Comparison of ENCODE assay signal across 22 mouse cellular contexts in genomic region chr7:72314395-72315060, GRCm38 (mm10). TPM values are rescaled to one million over a fixed set of nuclear protein-coding genes. Genes with fewer than 3 reads are reported as not detected.
DNase-seq lines count a peak whose midpoint lies in the region; ATAC-seq and TF ChIP-seq lines count a peak whose summit lies in the region.
"Had no signal": no experiment of that assay in that cellular context is flagged by ENCODE, and none has a peak within 500 bp of the region (broad histone marks: within the 10 kb centered on the region; RNA-seq: fewer than 3 reads in every experiment).

No protein-coding gene starts in this region.

- no peak overlapping the region for H3K9ac ChIP-seq in intestine, embryonic 14.5 days (ENCODE audit: low read length)
- H3K9ac ChIP-seq in intestine, postnatal 0 days (ENCODE audit: low read depth, low read length), result no peak overlapping the region
- H3K9ac ChIP-seq: embryonic facial prominence, embryonic 15.5 days; hindbrain, embryonic 13.5 days; limb, embryonic 15.5 days; neural tube, embryonic 15.5 days had no signal

- WGBS in intestine, embryonic 14.5 days, result 62% methylated on average over 9 of the region's 9 CpGs
- WGBS in intestine, postnatal 0 days, result 51% methylated on average over 9 of the region's 9 CpGs

- no peak overlapping the region for H3K4me3 ChIP-seq in intestine, embryonic 14.5 days (ENCODE audit: low read depth, low read length)
- H3K4me3 ChIP-seq in intestine, postnatal 0 days (ENCODE audit: low read depth, low read length), result no peak overlapping the region
- H3K4me3 ChIP-seq: embryonic facial prominence, embryonic 15.5 days; forebrain, embryonic 10.5 days; heart, embryonic 10.5 days; hindbrain, embryonic 13.5 days; limb, embryonic 15.5 days; neural tube, embryonic 15.5 days had no signal

- no peak overlapping the region for H3K27ac ChIP-seq in intestine, embryonic 14.5 days (ENCODE audit: low read depth)
- H3K27ac ChIP-seq in intestine, postnatal 0 days (ENCODE audit: low read depth, low read length), result no peak overlapping the region
- H3K27ac ChIP-seq: embryonic facial prominence, embryonic 15.5 days; forebrain, embryonic 10.5 days; heart, embryonic 10.5 days; hindbrain, embryonic 13.5 days; limb, embryonic 15.5 days; neural tube, embryonic 15.5 days had no signal

- no peaks in the 10 kb centered on the region for H3K36me3 ChIP-seq in intestine, embryonic 14.5 days (ENCODE audit: control insufficient read depth, insufficient read depth, low read length)
- no peaks in the 10 kb centered on the region for H3K36me3 ChIP-seq in intestine, postnatal 0 days (ENCODE audit: control insufficient read depth, insufficient read depth)
- H3K36me3 ChIP-seq: embryonic facial prominence, embryonic 15.5 days; forebrain, embryonic 10.5 days; heart, embryonic 10.5 days; hindbrain, embryonic 13.5 days; limb, embryonic 15.5 days; neural tube, embryonic 15.5 days had no signal

- no peaks in the 10 kb centered on the region for H3K4me1 ChIP-seq in intestine, embryonic 14.5 days (replicated peaks; ENCODE audit: control insufficient read depth, insufficient read depth, low read length)
- H3K4me1 ChIP-seq in intestine, postnatal 0 days (replicated peaks; ENCODE audit: control insufficient read depth, insufficient read depth, low read length), result no peaks in the 10 kb centered on the region
- H3K4me1 ChIP-seq: embryonic facial prominence, embryonic 15.5 days; forebrain, embryonic 10.5 days; hindbrain, embryonic 13.5 days; limb, embryonic 15.5 days; neural tube, embryonic 15.5 days had no signal

- no peaks in the 10 kb centered on the region for H3K9me3 ChIP-seq in intestine, embryonic 14.5 days (ENCODE audit: control insufficient read depth, low read length)
- H3K9me3 ChIP-seq in intestine, postnatal 0 days (ENCODE audit: control insufficient read depth), result no peaks in the 10 kb centered on the region
- H3K9me3 ChIP-seq: embryonic facial prominence, embryonic 15.5 days; forebrain, embryonic 10.5 days; heart, embryonic 10.5 days; hindbrain, embryonic 13.5 days; limb, embryonic 15.5 days; neural tube, embryonic 15.5 days had no signal

- DNase-seq in intestine, embryonic 14.5 days (ENCODE audit: low spot score), result no peak
- DNase-seq in thymus, postnatal 14 days, result peak; percentile 42
- DNase-seq in right cerebral cortex, postnatal 4 days, result no peak
- DNase-seq in frontal cortex, postnatal 25 days (ENCODE audit: low spot score in 2 of 2), result no peak
- no peak for DNase-seq in kidney, postnatal 36 days
- DNase-seq: cerebellum, adult 9-11 months; embryo, embryonic 11 days; gastrocnemius, postnatal 14 days; heart, postnatal 10 days; kidney, adult 2 months; kidney, postnatal 14 days; lung, postnatal 10 days had no signal

- TF ChIP-seq CTCF in intestine, postnatal 0 days (IDR thresholded peaks at IDR 0.05; ENCODE audit: low read depth), result no peak

- 0 out of 2 replicates have a peak, but pooled peaks have one; percentile 8 for ATAC-seq in intestine, embryonic 14.5 days (replicated peaks; ENCODE audit: low FRiP score, low TSS enrichment, low read depth)
- ATAC-seq in intestine, postnatal 0 days, result no peak
- peak; percentile 62 for ATAC-seq in CD4-positive, CD25-positive, alpha-beta regulatory T cell, adult 4 months
- peak; percentile 78 for ATAC-seq in inflammation-experienced regulatory T-cells, adult 6 months
- ATAC-seq: Patski had no signal

- no peak overlapping the region for H3K4me2 ChIP-seq in intestine, embryonic 14.5 days (ENCODE audit: low read length)
- H3K4me2 ChIP-seq in intestine, postnatal 0 days (replicated peaks; ENCODE audit: low read depth), result no peak overlapping the region
- H3K4me2 ChIP-seq: embryonic facial prominence, embryonic 15.5 days; hindbrain, embryonic 13.5 days; limb, embryonic 15.5 days; neural tube, embryonic 15.5 days had no signal

- H3K27me3 ChIP-seq in intestine, embryonic 14.5 days (replicated peaks; ENCODE audit: control insufficient read depth, insufficient read depth, low read length), result no peaks in the 10 kb centered on the region
- H3K27me3 ChIP-seq in intestine, postnatal 0 days (replicated peaks; ENCODE audit: control insufficient read depth, insufficient read depth, low read length), result no peaks in the 10 kb centered on the region
- H3K27me3 ChIP-seq: embryonic facial prominence, embryonic 15.5 days; hindbrain, embryonic 13.5 days; limb, embryonic 15.5 days; neural tube, embryonic 15.5 days; Patski had no signal

RNA-seq across cellular contexts. Expression of gene Mctp2, which starts 8.1 kb away (rescaled TPM):
- polyA plus RNA-seq in intestine, embryonic 14.5 days (2014; fragmentation: Nextera tagmentation; extraction: Ambion mirVana), result 2.4 TPM in 2 replicates
- 0.85 and 0.89 TPM in 2 replicates for polyA plus RNA-seq in intestine, postnatal 0 days (2015; fragmentation: Nextera tagmentation; extraction: Ambion mirVana)
- 1 to 10 TPM; 2.1 to 2.8 TPM for polyA plus RNA-seq in CD4-positive, CD25-positive, alpha-beta regulatory T cell, adult 4 months (2017; shearing (Covaris generic))
- 1 to 10 TPM; 3.2 to 7.3 (median 5.4) TPM for polyA plus RNA-seq in inflammation-experienced regulatory T-cells, adult 6 months (2017; shearing (Covaris generic))
